Mouse (Mus musculus) forebrain, embryonic 14.5 days (tissue): Measurements from ENCODE around the gene Tnf. TPM values are rescaled to one million over a fixed set of nuclear protein-coding genes. Genes with fewer than 3 reads are reported as not detected.

Experiments used
- ATAC-seq: fragments of 200-750 bp; cut with Nextera tagmentation; 2 replicates; pipeline ENCODE4 v1.8.0; 2017; ENCODE audit warnings: mild to moderate bottlenecking, moderate library complexity
- DNase-seq: peaks from one replicate; pipeline ENCODE4 v3.0.0-alpha.2; 2015; ENCODE audit warnings: low spot score
- H3K27ac ChIP-seq: fragments of 300-500 bp; sonication (generic); 2 replicates; pipeline ENCODE4 v1.5.1; 2014; ENCODE audit warnings: low read depth, mild to moderate bottlenecking, control low read depth, low read length, moderate library complexity
- H3K27me3 ChIP-seq: fragments of 300-500 bp; sonication (generic); replicated peaks from 2 replicates; pipeline ENCODE4 v1.6.1; 2014; ENCODE audit warnings: low read length, control low read depth, mixed read lengths; ENCODE audit not compliant: control insufficient read depth, insufficient read depth
- H3K36me3 ChIP-seq: fragments of 300-500 bp; sonication (generic); 2 replicates; pipeline ENCODE4 v1.6.1; 2014; ENCODE audit warnings: low read length, control low read depth; ENCODE audit not compliant: control insufficient read depth, insufficient read depth
- H3K4me1 ChIP-seq: fragments of 300-500 bp; sonication (generic); 2 replicates; pipeline ENCODE4 v1.6.1; 2014; ENCODE audit warnings: antibody characterized with exemption, low read length, control low read depth; ENCODE audit not compliant: control insufficient read depth, insufficient read depth
- H3K4me2 ChIP-seq: fragments of 300-500 bp; sonication (generic); 2 replicates; pipeline ENCODE4 v1.6.1; 2014; ENCODE audit warnings: mild to moderate bottlenecking, control low read depth, low read length
- H3K4me3 ChIP-seq: fragments of 300-500 bp; sonication (generic); 2 replicates; pipeline ENCODE4 v1.5.1; 2014; ENCODE audit warnings: low read depth, low read length, control low read depth
- H3K9ac ChIP-seq: fragments of 300-500 bp; sonication (generic); 2 replicates; pipeline ENCODE4 v1.6.1; 2014; ENCODE audit warnings: mild to moderate bottlenecking, low read length, control low read depth, moderate library complexity
- H3K9me3 ChIP-seq: fragments of 300-500 bp; sonication (generic); replicated peaks from 2 replicates; pipeline ENCODE4 v1.6.1; 2016; ENCODE audit warnings: low read length, control low read depth, mixed read lengths; ENCODE audit not compliant: control insufficient read depth
- WGBS: fragments of 180-500 bp; shearing (Covaris S2); extraction: QIAGEN DNeasy Blood & Tissue Kit; methylation state at CpG from one replicate; pipeline ENCODE4 v1.1.7; 2014; 5-methylcytosine and 5-hydroxymethylcytosine counted together
- polyA plus RNA-seq: library from polyadenylated mRNA; unstranded; fragments of >200 nt; fragmentation: Nextera tagmentation; extraction: Ambion mirVana; gene quantifications from 2 replicates; pipeline ENCODE4 v1.2.1, GENCODE M21; 2014

The Tnf gene
- polyA plus RNA-seq, 1 experiment from 2014 or later, result not detected

GRCm38 (mm10) chr17:35187959-35188610 is 13.7 kb downstream of the Tnf start, which contains the start of gene Lst1:
Gene Lst1, minus strand, starts transcription at chr17:35188439.
- H3K4me3 ChIP-seq, result no peak within 1 kb of the TSS
- H3K9me3 ChIP-seq, result no peaks in the 10 kb centered on the region
- no peak for DNase-seq
- H3K36me3 ChIP-seq, result no peaks in the 10 kb centered on the region
- 73% methylated on average over 7 of the region's 7 CpGs for WGBS
- H3K4me2 ChIP-seq, result no peak within 1 kb of the TSS
- H3K4me1 ChIP-seq, result peaks cover 3% of the 10 kb centered on the region; the same call in 1 of the 2 replicates
- H3K27ac ChIP-seq, result no peak within 1 kb of the TSS
- H3K27me3 ChIP-seq, result no peaks in the 10 kb centered on the region
- no peak for ATAC-seq
- no peak within 1 kb of the TSS for H3K9ac ChIP-seq

- WGBS, result 79% methylated on average over 4 of the region's 4 CpGs
- ATAC-seq, result no peak
- Histone ChIP-seq H3K36me3 (no peaks in the 10 kb centered on the region), H3K27me3 (no peaks in the 10 kb centered on the region), H3K4me2 (no peak overlapping the region), H3K9ac (no peak overlapping the region), H3K4me1 (peaks cover 3% of the 10 kb centered on the region; the same call in 1 of the 2 replicates), H3K9me3 (no peaks in the 10 kb centered on the region), H3K27ac (no peak overlapping the region), H3K4me3 (no peak overlapping the region)
- no peak for DNase-seq
These were observed 14.5 kb downstream of the Tnf start for GRCm38 (mm10) chr17:35187345-35187744.

GRCm38 (mm10) chr17:35186681-35187080 is 15.1 kb downstream of the Tnf start:
- Histone ChIP-seq H3K4me3 (peak overlapping the region; percentile 31; the same call in 1 of the 2 replicates), H3K36me3 (no peaks in the 10 kb centered on the region), H3K9ac (no peak overlapping the region), H3K9me3 (no peaks in the 10 kb centered on the region), H3K4me2 (peak overlapping the region; percentile 47), H3K4me1 (peaks cover 3% of the 10 kb centered on the region; the same call in 1 of the 2 replicates), H3K27ac (peak overlapping the region; percentile 17; the same call in 1 of the 2 replicates), H3K27me3 (no peaks in the 10 kb centered on the region)
- ATAC-seq (peak; percentile 32; the same call in 1 of the 2 replicates), DNase-seq (peak; percentile 20)
- WGBS, result 1% methylated on average over 4 of the region's 4 CpGs

DNA sequence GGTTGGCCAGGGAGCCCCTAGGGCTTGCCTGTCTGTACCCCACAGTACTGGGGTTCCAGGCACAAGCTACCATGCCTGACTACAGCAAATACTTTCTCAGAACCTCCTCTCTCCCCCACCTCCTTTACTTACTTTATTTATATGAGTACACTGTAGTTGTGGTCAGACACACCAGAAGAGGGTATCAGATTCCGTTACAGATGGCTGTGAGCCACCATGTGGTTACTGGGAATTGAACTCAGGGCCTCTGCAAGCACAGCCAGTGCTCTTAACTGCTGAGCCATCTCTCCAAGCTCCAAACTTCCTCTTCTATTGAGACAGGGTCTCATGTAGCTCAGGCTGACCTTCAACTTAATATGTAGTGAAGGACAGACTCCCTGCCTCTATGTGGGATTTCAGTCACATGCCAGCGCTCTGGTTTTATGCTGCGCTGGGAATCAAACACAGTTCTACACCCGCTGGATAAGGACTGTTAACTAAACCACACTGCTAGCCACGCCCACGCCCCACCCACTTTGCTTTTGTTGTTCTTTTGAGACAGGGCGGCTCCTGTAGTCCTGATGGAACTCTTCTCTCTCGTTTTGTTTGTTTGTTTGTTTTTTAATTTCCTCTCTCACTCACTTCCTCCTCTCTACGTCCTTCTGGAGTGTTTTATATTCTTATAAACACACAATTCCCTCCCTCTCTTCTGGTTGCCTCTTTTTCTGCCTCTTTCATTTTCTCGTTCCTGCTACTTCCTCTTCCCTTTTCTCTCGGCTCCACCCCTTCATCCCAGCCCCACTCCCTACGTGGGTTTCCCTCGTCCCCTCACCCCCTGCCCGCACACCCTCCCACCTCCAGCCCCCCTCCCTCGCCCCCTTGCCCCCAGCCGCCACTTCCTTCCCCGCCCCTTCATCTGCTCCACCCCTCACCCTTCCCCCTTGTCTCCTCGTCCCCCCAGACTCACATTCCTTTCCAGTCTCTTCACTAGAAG is 15.9 kb downstream of the Tnf start:
- Histone ChIP-seq H3K4me3 (peak overlapping the region; percentile 31), H3K36me3 (no peaks in the 10 kb centered on the region), H3K27ac (peak overlapping the region; percentile 17; the same call in 1 of the 2 replicates), H3K9ac (peak overlapping the region; percentile 51), H3K4me1 (peaks cover 3% of the 10 kb centered on the region; the same call in 1 of the 2 replicates), H3K9me3 (no peaks in the 10 kb centered on the region), H3K27me3 (no peaks in the 10 kb centered on the region), H3K4me2 (peak overlapping the region; percentile 47)
- ATAC-seq (peak; percentile 61), DNase-seq (peak; percentile 71)
- 2% methylated on average over 18 of the region's 18 CpGs for WGBS

DNA sequence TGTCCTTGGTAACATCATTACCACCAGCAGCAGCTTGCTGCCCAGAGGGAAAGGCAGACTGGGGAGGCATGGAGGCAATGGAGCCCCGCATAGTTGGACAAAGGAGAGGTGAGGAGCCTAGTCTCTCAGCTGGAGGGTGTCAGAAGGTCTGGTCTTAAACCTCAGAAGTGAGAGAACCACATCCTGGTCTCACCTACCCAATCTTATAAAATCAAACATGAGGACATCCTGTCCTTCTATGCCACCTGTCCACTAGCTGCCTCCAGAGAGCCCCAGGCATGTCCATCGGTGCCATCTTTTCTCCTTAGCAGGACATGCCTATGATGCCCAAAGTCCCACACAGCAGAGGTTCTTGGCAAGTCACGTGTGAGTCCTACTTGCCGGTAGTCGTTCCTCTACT is 21.7 kb downstream of the Tnf start:
- H3K4me2 ChIP-seq, result no peak overlapping the region
- H3K4me1 ChIP-seq, result no peaks in the 10 kb centered on the region
- 86% methylated on average over 5 of the region's 5 CpGs for WGBS
- H3K27me3 ChIP-seq, result no peaks in the 10 kb centered on the region
- H3K9ac ChIP-seq, result no peak overlapping the region
- ATAC-seq (no peak), DNase-seq (no peak)
- H3K36me3 ChIP-seq, result no peaks in the 10 kb centered on the region
- no peak overlapping the region for H3K27ac ChIP-seq
- no peak overlapping the region for H3K4me3 ChIP-seq
- H3K9me3 ChIP-seq, result no peaks in the 10 kb centered on the region

- Histone ChIP-seq H3K36me3 (no peaks in the 10 kb centered on the region), H3K4me1 (no peaks in the 10 kb centered on the region), H3K27ac (no peak overlapping the region), H3K4me2 (no peak overlapping the region), H3K4me3 (no peak overlapping the region), H3K27me3 (no peaks in the 10 kb centered on the region), H3K9me3 (no peaks in the 10 kb centered on the region), H3K9ac (no peak overlapping the region)
- WGBS, result 9% methylated on average over 5 of the region's 5 CpGs
- ATAC-seq, result 0 out of 2 replicates have a peak, but pooled peaks have one; percentile 32
- DNase-seq, result peak; percentile 59
These were observed 23.3 kb downstream of the Tnf start for GRCm38 (mm10) chr17:35178528-35178927.

DNA sequence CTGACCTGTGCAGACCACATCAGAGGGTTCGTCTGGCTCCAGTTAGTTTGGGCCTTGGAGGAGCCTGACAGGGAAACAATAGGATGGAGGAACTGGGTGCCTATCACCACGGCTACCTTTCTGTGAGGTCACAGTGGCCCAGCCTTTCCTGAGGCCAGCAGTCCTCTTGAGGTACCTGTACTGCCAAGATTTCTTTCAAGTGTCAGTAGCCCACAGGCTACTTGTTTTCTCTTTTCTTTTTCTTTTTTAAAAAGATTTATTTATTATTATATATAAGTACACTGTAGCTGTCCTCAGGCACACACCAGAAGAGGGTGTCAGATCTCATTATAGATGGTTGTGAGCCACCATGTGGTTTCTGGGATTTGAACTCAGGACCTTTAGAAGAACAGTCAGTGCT is 25.8 kb downstream of the Tnf start, which contains the start of gene Aif1:
Gene Aif1, minus strand, starts transcription at position 101 of the 400 bp plus-strand sequence.
- no peaks in the 10 kb centered on the region for H3K9me3 ChIP-seq
- no peaks in the 10 kb centered on the region for H3K36me3 ChIP-seq
- no peak within 1 kb of the TSS for H3K4me2 ChIP-seq
- H3K4me1 ChIP-seq, result no peaks in the 10 kb centered on the region
- H3K27me3 ChIP-seq, result no peaks in the 10 kb centered on the region
- H3K27ac ChIP-seq, result no peak within 1 kb of the TSS
- no peak for DNase-seq
- no peak within 1 kb of the TSS for H3K9ac ChIP-seq
- no peak within 1 kb of the TSS for H3K4me3 ChIP-seq
- WGBS, result 47% methylated on average over 2 of the region's 2 CpGs
- ATAC-seq, result no peak

DNA sequence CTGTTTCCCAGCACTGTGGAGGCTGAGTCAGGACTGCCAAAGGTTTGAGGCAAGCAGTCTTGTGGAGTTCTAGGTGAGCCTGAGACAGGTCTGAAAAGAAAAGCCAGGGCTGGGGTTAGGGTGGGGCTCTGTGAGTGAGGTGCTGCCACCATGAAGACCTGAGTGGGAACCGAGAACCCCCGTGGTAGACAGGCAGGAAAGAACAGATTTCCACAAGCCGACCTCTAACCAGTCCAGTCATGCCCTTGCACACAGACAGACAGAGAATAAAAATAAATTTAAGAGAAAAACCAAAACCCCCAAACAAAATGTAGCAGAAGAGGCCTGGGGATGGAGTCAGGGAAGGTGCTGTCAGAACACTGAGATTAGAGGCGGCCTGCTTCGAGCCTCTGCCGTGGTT is 26.4 kb downstream of the Tnf start:
- Histone ChIP-seq H3K9ac (no peak overlapping the region), H3K9me3 (no peaks in the 10 kb centered on the region), H3K36me3 (no peaks in the 10 kb centered on the region), H3K4me3 (no peak overlapping the region), H3K4me1 (no peaks in the 10 kb centered on the region), H3K27ac (no peak overlapping the region), H3K4me2 (no peak overlapping the region), H3K27me3 (no peaks in the 10 kb centered on the region)
- DNase-seq (no peak), ATAC-seq (no peak)
- WGBS, result 71% methylated on average over 6 of the region's 6 CpGs
